16 mouse cellular contexts compared by ENCODE assay signal in the genomic region with DNA sequence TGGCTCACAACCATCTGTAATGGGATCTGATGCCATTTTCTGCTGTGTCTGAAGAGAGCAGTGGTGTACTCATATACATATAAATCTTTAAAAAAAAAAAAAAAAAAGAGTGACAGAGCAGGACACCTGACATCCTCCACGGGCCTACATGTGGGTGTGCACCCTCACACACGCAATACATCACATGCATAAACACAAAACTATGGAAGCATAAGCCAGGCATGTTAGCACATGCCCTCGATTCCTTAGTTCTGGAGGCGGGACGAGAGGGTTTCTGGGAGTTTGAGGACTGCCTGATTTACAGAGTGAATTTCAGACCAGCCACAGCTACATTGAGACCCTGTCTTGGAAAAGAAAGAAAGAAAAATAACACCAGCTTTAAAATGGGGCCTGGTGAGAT. TPM values are rescaled to one million over a fixed set of nuclear protein-coding genes. Genes with fewer than 3 reads are reported as not detected.
A peak's percentile ranks its signal among the peaks of the same experiment; 100 is the strongest.
DNase-seq lines count a peak whose midpoint lies in the region; ATAC-seq and TF ChIP-seq lines count a peak whose summit lies in the region.
"Had no signal": no experiment of that assay in that cellular context is flagged by ENCODE, and none has a peak within 500 bp of the region (broad histone marks: within the 10 kb centered on the region; RNA-seq: fewer than 3 reads in every experiment).

No protein-coding gene starts in this region.

- no peak overlapping the region for H3K4me2 ChIP-seq in liver, postnatal 0 days (ENCODE audit: low read depth, low read length)
- H3K4me2 ChIP-seq in embryonic facial prominence, embryonic 14.5 days (ENCODE audit: low read depth, low read length) = 0 out of 2 replicates have a peak overlapping the region, but pooled peaks have one; percentile 2

- WGBS in liver, postnatal 0 days (ENCODE audit: insufficient replicate concordance) = 77% methylated on average over 5 of the region's 5 CpGs
- WGBS in embryonic facial prominence, embryonic 14.5 days = 77% methylated on average over 5 of the region's 5 CpGs
- 84% methylated on average over 5 of the region's 5 CpGs for WGBS in limb, embryonic 10.5 days

- no peak for TF ChIP-seq POLR2A in ES-Bruce4 (IDR thresholded peaks at IDR 0.05; ENCODE audit: insufficient read depth, low read length)

- DNase-seq in liver, postnatal 0 days = no peak
- no peak for DNase-seq in liver
- DNase-seq in embryonic facial prominence, embryonic 14.5 days (ENCODE audit: low spot score) = no peak
- no peak for DNase-seq in limb, embryonic 10.5 days (ENCODE audit: low spot score)
- DNase-seq in natural killer cell, adult 2 months (ENCODE audit: low spot score in 2 of 2) = no peak
- DNase-seq in heart, adult 9 months (ENCODE audit: low spot score in 2 of 2) = no peak
- DNase-seq in right cerebral cortex, adult 2 months (ENCODE audit: low spot score in 2 of 2) = no peak
- DNase-seq: cerebellum, adult 18-20 months; gastrocnemius, adult 2 months; heart, adult 2 months; heart, postnatal 14 days; thymus, postnatal 14 days had no signal

- H3K9ac ChIP-seq in liver, postnatal 0 days (replicated peaks) = no peak overlapping the region
- H3K9ac ChIP-seq in ES-Bruce4 (ENCODE audit: low read depth, poor library complexity, severe bottlenecking) = no peak overlapping the region
- H3K9ac ChIP-seq in embryonic facial prominence, embryonic 14.5 days (ENCODE audit: low read depth, low read length) = no peak overlapping the region

- TF ChIP-seq EP300 in liver, postnatal 0 days (IDR thresholded peaks at IDR 0.05; ENCODE audit: low read depth) = no peak
- TF ChIP-seq EP300 in ES-Bruce4 (IDR thresholded peaks at IDR 0.05; ENCODE audit: insufficient read depth, low read depth, low read length) = no peak

- H3K27ac ChIP-seq in liver, postnatal 0 days (ENCODE audit: low read depth) = 0 out of 2 replicates have a peak overlapping the region, but pooled peaks have one; percentile 16
- H3K27ac ChIP-seq in ES-Bruce4 (ENCODE audit: insufficient read depth, low read length) = peak overlapping the region; percentile 37
- peak overlapping the region; percentile 35 for H3K27ac ChIP-seq in embryonic facial prominence, embryonic 14.5 days (replicated peaks; ENCODE audit: low read depth, low read length)
- peak overlapping the region; percentile 79 for H3K27ac ChIP-seq in limb, embryonic 10.5 days
- H3K27ac ChIP-seq: gastrocnemius, adult 2 months; heart, adult 2 months; kidney, postnatal 0 days had no signal

- no peak for TF ChIP-seq CTCF in liver, postnatal 0 days (IDR thresholded peaks at IDR 0.05; ENCODE audit: low read depth)
- no peak for TF ChIP-seq CTCF in ES-Bruce4 (IDR thresholded peaks at IDR 0.05; ENCODE audit: low read depth, low read length)

- H3K4me3 ChIP-seq in liver, postnatal 0 days (ENCODE audit: low read depth, low read length) = no peak overlapping the region
- no peak overlapping the region for H3K4me3 ChIP-seq in ES-Bruce4 (ENCODE audit: low read depth, low read length)
- H3K4me3 ChIP-seq in embryonic facial prominence, embryonic 14.5 days (ENCODE audit: low read depth, low read length) = no peak overlapping the region
- H3K4me3 ChIP-seq in limb, embryonic 10.5 days = no peak overlapping the region
- H3K4me3 ChIP-seq: gastrocnemius, adult 2 months; heart, adult 2 months had no signal

- no peaks in the 10 kb centered on the region for H3K4me1 ChIP-seq in liver, postnatal 0 days (ENCODE audit: insufficient read depth)
- H3K4me1 ChIP-seq in ES-Bruce4 (ENCODE audit: control insufficient read depth, insufficient read depth, low read length) = peaks cover 2% of the 10 kb centered on the region
- H3K4me1 ChIP-seq in embryonic facial prominence, embryonic 14.5 days (ENCODE audit: control insufficient read depth, insufficient read depth, low read length) = peaks cover 6% of the 10 kb centered on the region; the same call in 1 of the 2 replicates
- H3K4me1 ChIP-seq in limb, embryonic 10.5 days = peaks cover 15% of the 10 kb centered on the region

- no peaks in the 10 kb centered on the region for H3K27me3 ChIP-seq in liver, postnatal 0 days (ENCODE audit: insufficient read depth, low read length)
- H3K27me3 ChIP-seq in ES-Bruce4 (ENCODE audit: control insufficient read depth, insufficient read depth, low read length, poor library complexity, severe bottlenecking) = no peaks in the 10 kb centered on the region
- no peaks in the 10 kb centered on the region for H3K27me3 ChIP-seq in embryonic facial prominence, embryonic 14.5 days (replicated peaks; ENCODE audit: control insufficient read depth, insufficient read depth, low read length)
- H3K27me3 ChIP-seq in limb, embryonic 10.5 days (ENCODE audit: low read depth, poor library complexity, severe bottlenecking) = no peaks in the 10 kb centered on the region

- no peak for ATAC-seq in liver, postnatal 0 days
- ATAC-seq in embryonic facial prominence, embryonic 14.5 days (ENCODE audit: low read depth) = peak; percentile 59
- ATAC-seq: activated CD4-positive, CD25-positive, alpha-beta regulatory T cell, adult 4 months; intestine, embryonic 16.5 days had no signal

- peaks cover 6% of the 10 kb centered on the region for H3K36me3 ChIP-seq in liver, postnatal 0 days (replicated peaks; ENCODE audit: insufficient read depth, low read length)
- H3K36me3 ChIP-seq in ES-Bruce4 (ENCODE audit: control insufficient read depth, insufficient read depth, low read length, poor library complexity, severe bottlenecking) = peaks cover 4% of the 10 kb centered on the region; the same call in 1 of the 2 replicates
- peaks cover 17% of the 10 kb centered on the region for H3K36me3 ChIP-seq in embryonic facial prominence, embryonic 14.5 days (ENCODE audit: control insufficient read depth, insufficient read depth, low read length)
- peaks cover 38% of the 10 kb centered on the region for H3K36me3 ChIP-seq in limb, embryonic 10.5 days

- no peaks in the 10 kb centered on the region for H3K9me3 ChIP-seq in liver, postnatal 0 days (ENCODE audit: low read length)
- no peaks in the 10 kb centered on the region for H3K9me3 ChIP-seq in ES-Bruce4 (replicated peaks; ENCODE audit: control insufficient read depth, insufficient read depth, low read length, poor library complexity, severe bottlenecking)
- no peaks in the 10 kb centered on the region for H3K9me3 ChIP-seq in embryonic facial prominence, embryonic 14.5 days (ENCODE audit: control insufficient read depth, low read length)
- H3K9me3 ChIP-seq in limb, embryonic 10.5 days (replicated peaks) = no peaks in the 10 kb centered on the region

RNA-seq across cellular contexts. Expression of a gene that starts 13.7 kb away (rescaled TPM):
- 12.8 and 16.2 TPM in 2 replicates for polyA plus RNA-seq in liver, postnatal 0 days (2015; fragmentation: Nextera tagmentation; extraction: Ambion mirVana)
- 14.0 and 14.4 TPM in 2 replicates for polyA plus RNA-seq in ES-Bruce4 (2011; ENCODE audit: insufficient read depth, insufficient read length, low read depth, missing spikeins)
- 68.7 and 81.8 TPM in 2 replicates for polyA plus RNA-seq in embryonic facial prominence, embryonic 14.5 days (2014; fragmentation: Nextera tagmentation; extraction: Ambion mirVana)
- polyA plus RNA-seq in limb, embryonic 10.5 days (2016; fragmentation: Nextera tagmentation; extraction: Ambion mirVana) = 67.1 and 78.4 TPM in 2 replicates

RNA-seq across cellular contexts. Expression of a gene that starts 19.3 kb away (rescaled TPM):
- 7.7 and 8.2 TPM in 2 replicates for polyA plus RNA-seq in liver, postnatal 0 days (2015; fragmentation: Nextera tagmentation; extraction: Ambion mirVana)
- 42.6 and 55.2 TPM in 2 replicates for polyA plus RNA-seq in ES-Bruce4 (2011; ENCODE audit: insufficient read depth, insufficient read length, low read depth, missing spikeins)
- 45.1 and 48.1 TPM in 2 replicates for polyA plus RNA-seq in embryonic facial prominence, embryonic 14.5 days (2014; fragmentation: Nextera tagmentation; extraction: Ambion mirVana)
- 55.1 and 55.4 TPM in 2 replicates for polyA plus RNA-seq in limb, embryonic 10.5 days (2016; fragmentation: Nextera tagmentation; extraction: Ambion mirVana)

RNA-seq across cellular contexts. Expression of a gene that starts 19.4 kb away (rescaled TPM):
- polyA plus RNA-seq in liver, postnatal 0 days (2015; fragmentation: Nextera tagmentation; extraction: Ambion mirVana) = 6.4 and 6.8 TPM in 2 replicates
- polyA plus RNA-seq in ES-Bruce4 (2011; ENCODE audit: insufficient read depth, insufficient read length, low read depth, missing spikeins) = 8.5 and 9.7 TPM in 2 replicates
- polyA plus RNA-seq in embryonic facial prominence, embryonic 14.5 days (2014; fragmentation: Nextera tagmentation; extraction: Ambion mirVana) = 7.2 and 8.9 TPM in 2 replicates
- 16.1 and 16.8 TPM in 2 replicates for polyA plus RNA-seq in limb, embryonic 10.5 days (2016; fragmentation: Nextera tagmentation; extraction: Ambion mirVana)

RNA-seq across cellular contexts. Expression of a gene that starts 27.2 kb away (rescaled TPM):
- not detected in 2 replicates for polyA plus RNA-seq in liver, postnatal 0 days (2015; fragmentation: Nextera tagmentation; extraction: Ambion mirVana)
- polyA plus RNA-seq in ES-Bruce4 (2011; ENCODE audit: insufficient read depth, insufficient read length, low read depth, missing spikeins) = not detected in 2 replicates
- not detected in 2 replicates for polyA plus RNA-seq in embryonic facial prominence, embryonic 14.5 days (2014; fragmentation: Nextera tagmentation; extraction: Ambion mirVana)
- 0.26 and 0.83 TPM in 2 replicates for polyA plus RNA-seq in limb, embryonic 10.5 days (2016; fragmentation: Nextera tagmentation; extraction: Ambion mirVana)
- polyA plus RNA-seq: heart, adult 2 months; kidney, postnatal 0 days had no signal

RNA-seq across cellular contexts. Expression of a gene that starts 49.6 kb away (rescaled TPM):
- 0.21 TPM in 1 of 2 replicates, not detected in the other for polyA plus RNA-seq in liver, postnatal 0 days (2015; fragmentation: Nextera tagmentation; extraction: Ambion mirVana)
- polyA plus RNA-seq in ES-Bruce4 (2011; ENCODE audit: insufficient read depth, insufficient read length, low read depth, missing spikeins) = 3.5 and 3.6 TPM in 2 replicates
- polyA plus RNA-seq in embryonic facial prominence, embryonic 14.5 days (2014; fragmentation: Nextera tagmentation; extraction: Ambion mirVana) = 1.2 and 2.5 TPM in 2 replicates
- not detected in 2 replicates for polyA plus RNA-seq in limb, embryonic 10.5 days (2016; fragmentation: Nextera tagmentation; extraction: Ambion mirVana)
- polyA plus RNA-seq: activated CD4-positive, CD25-positive, alpha-beta regulatory T cell, adult 4 months had no signal

Comparison
In these comparisons a context has a peak if more than half of its experiments do, and no peak if none do; other contexts are left out.
1. H3K27ac ChIP-seq: peak in every context shown above with its lines; median percentile 79 in limb, embryonic 10.5 days; 37 in ES-Bruce4; 35 in embryonic facial prominence, embryonic 14.5 days; 16 in liver, postnatal 0 days.